Mouse (Mus musculus): ENCODE measurements at regions not wholly inside any gene's neighbourhood (a gene's known extent, or its start where the extent isn't known, plus 50 kb on each side); places are given as distances from the start of the nearest gene placed in this dataset.

GRCm38 (mm10) chr9:94239479-94240241 lies 298.2 kb downstream of the 1190002N15Rik start:
- 80% methylated on average over 8 of the region's 8 CpGs for WGBS (ENCODE audit: insufficient replicate concordance)

DNA sequence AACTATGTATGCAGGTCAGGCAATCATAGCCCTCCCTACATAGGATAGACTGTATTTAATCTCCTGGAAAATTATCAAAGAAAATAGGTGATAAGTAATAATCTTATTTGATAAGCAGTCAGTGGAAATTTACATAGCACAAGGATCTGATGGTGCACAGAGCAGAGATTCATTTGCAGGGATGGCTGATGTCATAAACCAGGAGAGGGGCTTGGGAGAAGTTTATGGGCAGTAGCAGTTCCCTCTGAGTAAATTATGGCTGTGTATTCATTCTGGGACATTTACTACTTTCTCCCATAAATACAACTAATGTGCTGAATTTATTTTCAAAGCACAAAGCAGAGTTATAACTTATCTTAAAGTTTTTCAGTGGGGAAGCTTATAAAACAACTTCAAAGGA lies 299.3 kb downstream of the 1190002N15Rik start:
- Histone ChIP-seq H3K4me2 (no peak overlapping the region), H3K9me3 (replicated peaks; ENCODE audit: control insufficient read depth, low read length) (no peaks in the 10 kb centered on the region), H3K36me3 (ENCODE audit: control insufficient read depth, insufficient read depth, low read length) (no peaks in the 10 kb centered on the region), H3K9ac (ENCODE audit: low read depth, low read length) (no peak overlapping the region), H3K27me3 (ENCODE audit: control insufficient read depth, insufficient read depth, low read length) (no peaks in the 10 kb centered on the region), H3K4me1 (ENCODE audit: control insufficient read depth, insufficient read depth, low read length) (no peaks in the 10 kb centered on the region), H3K27ac (ENCODE audit: low read depth, low read length) (no peak overlapping the region), H3K4me3 (ENCODE audit: low read depth, low read length) (no peak overlapping the region)
- no peak for ATAC-seq (replicated peaks; ENCODE audit: insufficient number of reproducible peaks, low FRiP score, low TSS enrichment)

More at GRCm38 (mm10) chr9:94239479-94240241, 298.2 kb downstream of the 1190002N15Rik start:
- no peak overlapping the region for H3K4me3 ChIP-seq (ENCODE audit: low read depth, low read length)
- ATAC-seq (replicated peaks; ENCODE audit: insufficient number of reproducible peaks, low FRiP score, low TSS enrichment): no peak
- H3K27me3 ChIP-seq (ENCODE audit: control insufficient read depth, insufficient read depth, low read length): no peaks in the 10 kb centered on the region
- H3K27ac ChIP-seq (ENCODE audit: low read depth, low read length): no peak overlapping the region
- no peaks in the 10 kb centered on the region for H3K36me3 ChIP-seq (ENCODE audit: control insufficient read depth, insufficient read depth, low read length)
- H3K4me1 ChIP-seq (ENCODE audit: control insufficient read depth, insufficient read depth, low read length): no peaks in the 10 kb centered on the region
- H3K9ac ChIP-seq (ENCODE audit: low read depth, low read length): no peak overlapping the region
- no peaks in the 10 kb centered on the region for H3K9me3 ChIP-seq (replicated peaks; ENCODE audit: control insufficient read depth, low read length)
- H3K4me2 ChIP-seq: no peak overlapping the region

DNA sequence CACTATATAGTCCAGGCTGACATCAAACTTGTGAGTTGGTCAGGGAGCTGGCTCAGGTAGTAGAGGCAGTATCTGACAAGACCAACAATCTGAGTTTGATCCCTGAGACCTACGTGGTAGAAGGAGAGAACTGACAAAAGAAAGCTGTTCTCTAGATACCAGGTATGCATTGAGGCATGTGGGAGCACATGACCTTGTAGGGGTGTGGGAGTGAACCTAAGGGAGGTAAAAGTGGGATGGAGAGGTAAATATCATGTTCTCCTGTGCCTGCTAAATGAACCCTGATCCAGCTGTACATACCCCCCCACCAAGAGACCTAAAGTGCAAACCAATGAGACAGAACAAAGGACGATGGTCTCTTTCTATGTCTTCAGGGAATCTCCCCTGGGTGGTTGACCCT lies 308.3 kb downstream of the 1190002N15Rik start:
- no peak overlapping the region for H3K4me2 ChIP-seq
- no peak overlapping the region for H3K9ac ChIP-seq (ENCODE audit: low read depth, low read length)
- H3K27ac ChIP-seq (ENCODE audit: low read depth, low read length): no peak overlapping the region
- no peak overlapping the region for H3K4me3 ChIP-seq (ENCODE audit: low read depth, low read length)
- H3K9me3 ChIP-seq (replicated peaks; ENCODE audit: control insufficient read depth, low read length): no peaks in the 10 kb centered on the region
- 81% methylated on average over 2 of the region's 2 CpGs for WGBS (ENCODE audit: insufficient replicate concordance)
- ATAC-seq (replicated peaks; ENCODE audit: insufficient number of reproducible peaks, low FRiP score, low TSS enrichment): no peak
- H3K36me3 ChIP-seq (ENCODE audit: control insufficient read depth, insufficient read depth, low read length): no peaks in the 10 kb centered on the region
- no peaks in the 10 kb centered on the region for H3K4me1 ChIP-seq (ENCODE audit: control insufficient read depth, insufficient read depth, low read length)
- no peaks in the 10 kb centered on the region for H3K27me3 ChIP-seq (ENCODE audit: control insufficient read depth, insufficient read depth, low read length)

GRCm38 (mm10) chr9:94219116-94219515 lies 318.8 kb downstream of the 1190002N15Rik start:
- Histone ChIP-seq H3K27me3 (ENCODE audit: control insufficient read depth, insufficient read depth, low read length) (no peaks in the 10 kb centered on the region), H3K4me1 (ENCODE audit: control insufficient read depth, insufficient read depth, low read length) (0 out of 2 replicates have a peak, but pooled peaks cover 2% of the 10 kb centered on the region), H3K9ac (ENCODE audit: low read depth, low read length) (no peak overlapping the region), H3K9me3 (replicated peaks; ENCODE audit: control insufficient read depth, low read length) (no peaks in the 10 kb centered on the region), H3K36me3 (ENCODE audit: control insufficient read depth, insufficient read depth, low read length) (no peaks in the 10 kb centered on the region), H3K4me3 (ENCODE audit: low read depth, low read length) (no peak overlapping the region), H3K27ac (ENCODE audit: low read depth, low read length) (no peak overlapping the region), H3K4me2 (no peak overlapping the region)
- ATAC-seq (replicated peaks; ENCODE audit: insufficient number of reproducible peaks, low FRiP score, low TSS enrichment): no peak
- WGBS (ENCODE audit: insufficient replicate concordance): 64% methylated on average over 2 of the region's 2 CpGs

DNA sequence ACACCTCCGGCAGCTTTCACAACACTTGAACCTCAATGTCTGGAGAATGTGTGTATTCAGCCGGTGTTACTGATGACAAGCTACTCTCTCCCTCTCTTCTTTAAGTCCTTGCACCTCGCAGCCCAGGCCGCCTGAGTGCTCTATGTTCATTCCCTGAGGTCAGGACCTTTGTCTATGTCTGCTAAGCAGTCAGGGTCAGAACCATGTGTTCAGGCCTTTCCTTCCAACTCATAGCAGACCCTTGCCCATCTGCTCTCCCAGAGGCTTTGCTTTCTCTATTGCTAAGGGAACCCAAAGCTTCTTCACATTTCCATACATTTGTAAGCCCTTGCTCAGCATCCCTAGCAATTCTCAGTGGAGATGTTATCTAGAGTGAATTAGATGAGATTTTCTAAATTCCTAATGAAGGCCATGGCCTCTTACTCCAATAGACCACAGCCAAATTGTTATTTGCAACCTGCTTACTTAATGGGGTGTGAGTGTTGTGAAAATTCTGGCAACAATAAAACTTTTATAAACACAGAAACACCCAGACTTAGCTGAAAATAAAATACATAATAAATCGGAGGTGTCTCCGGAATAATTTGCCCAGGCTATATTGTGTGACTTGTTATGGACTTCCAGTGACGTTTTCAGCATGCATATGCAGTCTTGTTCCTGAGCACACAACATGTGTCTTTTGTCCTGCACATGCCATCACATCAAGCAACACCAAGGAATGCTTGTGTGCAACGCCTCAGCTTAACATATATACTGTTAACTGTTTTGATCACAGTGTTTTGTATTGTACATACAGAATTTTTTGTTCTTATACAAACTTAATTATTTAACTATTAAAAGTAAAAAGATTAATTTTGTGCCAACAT lies 321.2 kb downstream of the 1190002N15Rik start:
- no peaks in the 10 kb centered on the region for H3K36me3 ChIP-seq (ENCODE audit: control insufficient read depth, insufficient read depth, low read length)
- H3K4me3 ChIP-seq (ENCODE audit: low read depth, low read length): no peak overlapping the region
- WGBS (ENCODE audit: insufficient replicate concordance): 50% methylated on average over 8 of the region's 8 CpGs
- no peak; the same call in 1 of the 2 replicates for ATAC-seq (replicated peaks; ENCODE audit: insufficient number of reproducible peaks, low FRiP score, low TSS enrichment)
- no peak overlapping the region for H3K4me2 ChIP-seq
- 0 out of 2 replicates have a peak, but pooled peaks cover 2% of the 10 kb centered on the region for H3K4me1 ChIP-seq (ENCODE audit: control insufficient read depth, insufficient read depth, low read length)
- no peaks in the 10 kb centered on the region for H3K9me3 ChIP-seq (replicated peaks; ENCODE audit: control insufficient read depth, low read length)
- no peak overlapping the region for H3K9ac ChIP-seq (ENCODE audit: low read depth, low read length)
- H3K27me3 ChIP-seq (ENCODE audit: control insufficient read depth, insufficient read depth, low read length): no peaks in the 10 kb centered on the region
- H3K27ac ChIP-seq (ENCODE audit: low read depth, low read length): peak overlapping the region; percentile 35; the same call in 1 of the 2 replicates

GRCm38 (mm10) chr9:94210467-94211249 lies 327.2 kb downstream of the 1190002N15Rik start:
- Histone ChIP-seq H3K9ac (ENCODE audit: low read depth, low read length) (no peak overlapping the region), H3K27ac (ENCODE audit: low read depth, low read length) (no peak overlapping the region), H3K4me3 (ENCODE audit: low read depth, low read length) (no peak overlapping the region), H3K27me3 (ENCODE audit: control insufficient read depth, insufficient read depth, low read length) (no peaks in the 10 kb centered on the region), H3K4me1 (ENCODE audit: control insufficient read depth, insufficient read depth, low read length) (no peaks in the 10 kb centered on the region), H3K36me3 (ENCODE audit: control insufficient read depth, insufficient read depth, low read length) (no peaks in the 10 kb centered on the region), H3K4me2 (no peak overlapping the region), H3K9me3 (replicated peaks; ENCODE audit: control insufficient read depth, low read length) (no peaks in the 10 kb centered on the region)
- WGBS (ENCODE audit: insufficient replicate concordance): 57% methylated on average over 9 of the region's 9 CpGs
- no peak for ATAC-seq (replicated peaks; ENCODE audit: insufficient number of reproducible peaks, low FRiP score, low TSS enrichment)

DNA sequence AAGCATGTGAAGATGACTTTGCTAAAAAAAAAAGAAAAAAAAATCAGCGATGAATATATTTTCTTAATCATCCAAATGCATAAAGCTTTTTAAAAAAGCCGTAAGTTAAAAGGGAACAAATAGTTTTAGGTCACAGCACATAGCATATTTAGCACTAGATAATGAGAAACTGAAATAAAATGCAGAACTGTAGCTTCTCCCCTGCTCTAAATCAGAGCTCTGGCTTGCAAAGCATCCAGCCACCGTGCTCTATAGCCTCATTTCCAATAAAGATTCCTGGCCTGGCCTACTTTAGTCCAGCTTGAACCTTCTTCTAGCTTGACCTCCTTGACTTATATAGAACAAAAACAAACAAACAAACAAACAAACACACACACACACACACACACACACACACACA lies 328.9 kb downstream of the 1190002N15Rik start:
- H3K4me1 ChIP-seq (ENCODE audit: control insufficient read depth, insufficient read depth, low read length): no peaks in the 10 kb centered on the region
- WGBS (ENCODE audit: insufficient replicate concordance): 81% methylated on average over 3 of the region's 3 CpGs
- H3K9ac ChIP-seq (ENCODE audit: low read depth, low read length): no peak overlapping the region
- H3K27me3 ChIP-seq (ENCODE audit: control insufficient read depth, insufficient read depth, low read length): no peaks in the 10 kb centered on the region
- ATAC-seq (replicated peaks; ENCODE audit: insufficient number of reproducible peaks, low FRiP score, low TSS enrichment): no peak
- no peaks in the 10 kb centered on the region for H3K36me3 ChIP-seq (ENCODE audit: control insufficient read depth, insufficient read depth, low read length)
- no peak overlapping the region for H3K4me2 ChIP-seq
- H3K9me3 ChIP-seq (replicated peaks; ENCODE audit: control insufficient read depth, low read length): no peaks in the 10 kb centered on the region
- no peak overlapping the region for H3K4me3 ChIP-seq (ENCODE audit: low read depth, low read length)
- no peak overlapping the region for H3K27ac ChIP-seq (ENCODE audit: low read depth, low read length)

DNA sequence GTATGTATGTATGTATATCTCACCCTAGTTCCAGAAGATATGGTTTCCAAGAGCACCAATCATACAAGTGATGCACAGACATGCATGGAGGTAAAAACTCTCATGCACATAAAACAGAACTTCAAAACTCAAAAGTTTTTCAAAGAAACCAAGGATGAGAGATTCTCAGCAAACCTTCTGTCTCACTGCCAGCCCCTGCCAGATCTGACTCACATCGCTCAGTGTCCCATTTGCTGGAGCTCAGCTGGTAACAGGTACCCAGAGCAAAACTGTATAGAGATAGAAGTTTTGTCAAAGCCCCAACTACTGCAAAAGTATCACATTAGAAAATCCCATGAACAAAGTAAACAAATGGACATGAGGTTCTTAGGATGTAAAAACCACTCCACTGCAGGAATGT lies 337.0 kb downstream of the 1190002N15Rik start:
- no peak overlapping the region for H3K4me3 ChIP-seq (ENCODE audit: low read depth, low read length)
- WGBS (ENCODE audit: insufficient replicate concordance): 86% methylated on average over 1 of the region's 1 CpGs
- no peak overlapping the region for H3K9ac ChIP-seq (ENCODE audit: low read depth, low read length)

More for the DNA sequence above, 337.0 kb downstream of the 1190002N15Rik start:
- no peaks in the 10 kb centered on the region for H3K36me3 ChIP-seq (ENCODE audit: control insufficient read depth, insufficient read depth, low read length)
- H3K27ac ChIP-seq (ENCODE audit: low read depth, low read length): no peak overlapping the region
- no peak for ATAC-seq (replicated peaks; ENCODE audit: insufficient number of reproducible peaks, low FRiP score, low TSS enrichment)
- no peaks in the 10 kb centered on the region for H3K4me1 ChIP-seq (ENCODE audit: control insufficient read depth, insufficient read depth, low read length)
- H3K4me2 ChIP-seq: no peak overlapping the region
- H3K9me3 ChIP-seq (replicated peaks; ENCODE audit: control insufficient read depth, low read length): no peaks in the 10 kb centered on the region
- no peaks in the 10 kb centered on the region for H3K27me3 ChIP-seq (ENCODE audit: control insufficient read depth, insufficient read depth, low read length)

All from heart, embryonic 11.5 days (tissue).